Mouse (Mus musculus): Measurements from ENCODE around the gene Kif24.

Gene Kif24

GRCm38 (mm10) chr4:41497995-41498845 lies 33.5 kb upstream of the Kif24 start:
- no peaks in the 10 kb centered on the region; the same call in 1 of the 2 replicates for H3K27me3 ChIP-seq (ENCODE audit: control insufficient read depth, insufficient read depth, low read length, poor library complexity, severe bottlenecking)
- no peak for DNase-seq (ENCODE audit: low read depth, low spot score)
- no peaks in the 10 kb centered on the region for H3K36me3 ChIP-seq (ENCODE audit: control insufficient read depth, insufficient read depth, low read length, poor library complexity, severe bottlenecking)

- Histone ChIP-seq H3K27me3 (ENCODE audit: control insufficient read depth, insufficient read depth, low read length, poor library complexity, severe bottlenecking) (no peaks in the 10 kb centered on the region; the same call in 1 of the 2 replicates), H3K36me3 (ENCODE audit: control insufficient read depth, insufficient read depth, low read length, poor library complexity, severe bottlenecking) (no peaks in the 10 kb centered on the region)
- DNase-seq (ENCODE audit: low read depth, low spot score): peak; percentile 30
These were observed 32.9 kb upstream of the Kif24 start for GRCm38 (mm10) chr4:41497579-41497978.

- no peak for DNase-seq (ENCODE audit: low read depth, low spot score)
- H3K36me3 ChIP-seq (ENCODE audit: control insufficient read depth, insufficient read depth, low read length, poor library complexity, severe bottlenecking): no peaks in the 10 kb centered on the region
- H3K27me3 ChIP-seq (ENCODE audit: control insufficient read depth, insufficient read depth, low read length, poor library complexity, severe bottlenecking): no peaks in the 10 kb centered on the region; the same call in 1 of the 2 replicates
These were observed 32.4 kb upstream of the Kif24 start for GRCm38 (mm10) chr4:41497046-41497445.

- H3K36me3 ChIP-seq (ENCODE audit: control insufficient read depth, insufficient read depth, low read length, poor library complexity, severe bottlenecking): no peaks in the 10 kb centered on the region
- no peaks in the 10 kb centered on the region; the same call in 1 of the 2 replicates for H3K27me3 ChIP-seq (ENCODE audit: control insufficient read depth, insufficient read depth, low read length, poor library complexity, severe bottlenecking)
- no peak for DNase-seq (ENCODE audit: low read depth, low spot score)
These were observed 31.2 kb upstream of the Kif24 start for GRCm38 (mm10) chr4:41495850-41496249.

GRCm38 (mm10) chr4:41495076-41495475 lies 30.4 kb upstream of the Kif24 start:
- DNase-seq (ENCODE audit: low read depth, low spot score): no peak
- Histone ChIP-seq H3K27me3 (ENCODE audit: control insufficient read depth, insufficient read depth, low read length, poor library complexity, severe bottlenecking) (no peaks in the 10 kb centered on the region; the same call in 1 of the 2 replicates), H3K36me3 (ENCODE audit: control insufficient read depth, insufficient read depth, low read length, poor library complexity, severe bottlenecking) (no peaks in the 10 kb centered on the region)

- H3K36me3 ChIP-seq (ENCODE audit: control insufficient read depth, insufficient read depth, low read length, poor library complexity, severe bottlenecking): no peaks in the 10 kb centered on the region
- no peak for DNase-seq (ENCODE audit: low read depth, low spot score)
- no peaks in the 10 kb centered on the region; the same call in 1 of the 2 replicates for H3K27me3 ChIP-seq (ENCODE audit: control insufficient read depth, insufficient read depth, low read length, poor library complexity, severe bottlenecking)
These were observed 29.7 kb upstream of the Kif24 start for GRCm38 (mm10) chr4:41494378-41494777.

GRCm38 (mm10) chr4:41493464-41494116 lies 28.9 kb upstream of the Kif24 start:
- no peaks in the 10 kb centered on the region for H3K36me3 ChIP-seq (ENCODE audit: control insufficient read depth, insufficient read depth, low read length, poor library complexity, severe bottlenecking)
- DNase-seq (ENCODE audit: low read depth, low spot score): no peak
- H3K27me3 ChIP-seq (ENCODE audit: control insufficient read depth, insufficient read depth, low read length, poor library complexity, severe bottlenecking): no peaks in the 10 kb centered on the region; the same call in 1 of the 2 replicates

- Histone ChIP-seq H3K36me3 (ENCODE audit: control insufficient read depth, insufficient read depth, low read length, poor library complexity, severe bottlenecking) (no peaks in the 10 kb centered on the region), H3K27me3 (ENCODE audit: control insufficient read depth, insufficient read depth, low read length, poor library complexity, severe bottlenecking) (no peaks in the 10 kb centered on the region; the same call in 1 of the 2 replicates)
- no peak for DNase-seq (ENCODE audit: low read depth, low spot score)
These were observed 28.3 kb upstream of the Kif24 start for GRCm38 (mm10) chr4:41492951-41493350.

GRCm38 (mm10) chr4:41481601-41482017 lies 16.9 kb upstream of the Kif24 start:
- H3K36me3 ChIP-seq (ENCODE audit: control insufficient read depth, insufficient read depth, low read length, poor library complexity, severe bottlenecking): no peaks in the 10 kb centered on the region
- no peak for DNase-seq (ENCODE audit: low read depth, low spot score)
- H3K27me3 ChIP-seq (ENCODE audit: control insufficient read depth, insufficient read depth, low read length, poor library complexity, severe bottlenecking): no peaks in the 10 kb centered on the region

- DNase-seq (ENCODE audit: low read depth, low spot score): no peak
- H3K27me3 ChIP-seq (ENCODE audit: control insufficient read depth, insufficient read depth, low read length, poor library complexity, severe bottlenecking): no peaks in the 10 kb centered on the region
- no peaks in the 10 kb centered on the region for H3K36me3 ChIP-seq (ENCODE audit: control insufficient read depth, insufficient read depth, low read length, poor library complexity, severe bottlenecking)
These were observed 15.6 kb upstream of the Kif24 start for GRCm38 (mm10) chr4:41480254-41480653.

- no peak for DNase-seq (ENCODE audit: low read depth, low spot score)
- Histone ChIP-seq H3K36me3 (ENCODE audit: control insufficient read depth, insufficient read depth, low read length, poor library complexity, severe bottlenecking) (no peaks in the 10 kb centered on the region), H3K27me3 (ENCODE audit: control insufficient read depth, insufficient read depth, low read length, poor library complexity, severe bottlenecking) (no peaks in the 10 kb centered on the region)
These were observed 14.7 kb upstream of the Kif24 start for GRCm38 (mm10) chr4:41479456-41479804.

GRCm38 (mm10) chr4:41478751-41479455 lies 14.2 kb upstream of the Kif24 start:
- Histone ChIP-seq H3K27me3 (ENCODE audit: control insufficient read depth, insufficient read depth, low read length, poor library complexity, severe bottlenecking) (no peaks in the 10 kb centered on the region), H3K36me3 (ENCODE audit: control insufficient read depth, insufficient read depth, low read length, poor library complexity, severe bottlenecking) (no peaks in the 10 kb centered on the region)
- no peak for DNase-seq (ENCODE audit: low read depth, low spot score)

GRCm38 (mm10) chr4:41477648-41478160 lies 13.0 kb upstream of the Kif24 start:
- DNase-seq (ENCODE audit: low read depth, low spot score): no peak
- Histone ChIP-seq H3K27me3 (ENCODE audit: control insufficient read depth, insufficient read depth, low read length, poor library complexity, severe bottlenecking) (no peaks in the 10 kb centered on the region), H3K36me3 (ENCODE audit: control insufficient read depth, insufficient read depth, low read length, poor library complexity, severe bottlenecking) (no peaks in the 10 kb centered on the region)

- Histone ChIP-seq H3K36me3 (ENCODE audit: control insufficient read depth, insufficient read depth, low read length, poor library complexity, severe bottlenecking) (no peaks in the 10 kb centered on the region), H3K27me3 (ENCODE audit: control insufficient read depth, insufficient read depth, low read length, poor library complexity, severe bottlenecking) (no peaks in the 10 kb centered on the region)
- DNase-seq (ENCODE audit: low read depth, low spot score): no peak
These were observed 6.7 kb upstream of the Kif24 start for GRCm38 (mm10) chr4:41471384-41471689.
